Mouse (Mus musculus) embryonic facial prominence, embryonic 13.5 days (tissue): ENCODE measurements around the gene Adk. TPM values are rescaled to one million over a fixed set of nuclear protein-coding genes. Genes with fewer than 3 reads are reported as not detected.

ENCODE experiments used
- ATAC-seq: fragments of 200-750 bp; cut with Nextera tagmentation; 2 replicates; pipeline ENCODE4 v1.8.0; 2017; ENCODE audit warnings: low read depth; ENCODE audit not compliant: insufficient number of reproducible peaks, insufficient read depth, low FRiP score, low TSS enrichment
- H3K27ac ChIP-seq: fragments of 300-500 bp; sonication (generic); 2 replicates; pipeline ENCODE4 v1.5.1; 2015; ENCODE audit warnings: moderate library complexity, mild to moderate bottlenecking, inconsistent platforms
- H3K27me3 ChIP-seq: fragments of 300-500 bp; sonication (generic); 2 replicates; pipeline ENCODE4 v1.6.1; 2015; ENCODE audit warnings: mild to moderate bottlenecking, inconsistent platforms
- H3K36me3 ChIP-seq: fragments of 300-500 bp; sonication (generic); 2 replicates; pipeline ENCODE4 v1.6.1; 2015; ENCODE audit warnings: mild to moderate bottlenecking, inconsistent platforms
- H3K4me1 ChIP-seq: fragments of 300-500 bp; sonication (generic); 2 replicates; pipeline ENCODE4 v1.6.1; 2015; ENCODE audit warnings: inconsistent platforms
- H3K4me2 ChIP-seq: fragments of 300-500 bp; sonication (generic); 2 replicates; pipeline ENCODE4 v1.6.1; 2015; ENCODE audit warnings: moderate library complexity, mild to moderate bottlenecking, inconsistent platforms
- H3K4me3 ChIP-seq: fragments of 300-500 bp; sonication (generic); 2 replicates; pipeline ENCODE4 v1.5.1; 2015; ENCODE audit warnings: mild to moderate bottlenecking, inconsistent platforms
- H3K9ac ChIP-seq: fragments of 300-500 bp; sonication (generic); 2 replicates; pipeline ENCODE4 v1.6.1; 2015; ENCODE audit warnings: mild to moderate bottlenecking, inconsistent platforms
- H3K9me3 ChIP-seq: fragments of 300-500 bp; sonication (generic); 2 replicates; pipeline ENCODE4 v1.6.1; 2016; ENCODE audit warnings: inconsistent platforms
- WGBS: fragments of 180-500 bp; shearing (Covaris S2); methylation state at CpG from one replicate; pipeline ENCODE4 v1.1.7; 2015; ENCODE audit warnings: mixed read lengths; 5-methylcytosine and 5-hydroxymethylcytosine counted together
- polyA plus RNA-seq: library from polyadenylated mRNA; unstranded; fragments of >200 nt; fragmentation: Nextera tagmentation; extraction: Ambion mirVana; gene quantifications from 2 replicates; pipeline ENCODE4 v1.2.1, GENCODE M21; 2015

Adk gene
- polyA plus RNA-seq, 1 experiment from 2014 or later: 168 TPM

DNA sequence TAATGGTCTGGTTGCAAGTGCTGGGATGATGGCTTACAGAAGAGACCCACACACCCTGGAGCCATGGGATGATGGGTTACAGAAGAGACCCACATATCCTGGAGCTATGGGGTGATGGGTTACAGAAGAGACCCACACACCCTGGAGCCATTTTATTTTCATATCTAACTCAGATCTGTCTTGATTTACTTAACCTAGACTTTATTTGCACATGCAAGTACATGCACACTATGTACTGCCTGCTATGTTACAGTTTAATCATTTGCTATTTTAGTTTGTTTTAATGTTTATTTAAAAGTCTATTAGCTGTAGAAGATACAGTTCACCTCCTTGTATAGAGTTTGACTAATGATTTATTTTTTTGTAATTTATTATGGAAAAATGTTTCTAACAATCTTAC, 52.7 kb downstream of the Adk start:
- Histone ChIP-seq H3K4me1 (0 out of 2 replicates have a peak, but pooled peaks cover 5% of the 10 kb centered on the region), H3K27me3 (no peaks in the 10 kb centered on the region), H3K27ac (no peak overlapping the region), H3K4me2 (no peak overlapping the region), H3K36me3 (0 out of 2 replicates have a peak, but pooled peaks cover 3% of the 10 kb centered on the region), H3K9ac (no peak overlapping the region), H3K4me3 (no peak overlapping the region), H3K9me3 (no peaks in the 10 kb centered on the region)
- no peak for ATAC-seq

DNA sequence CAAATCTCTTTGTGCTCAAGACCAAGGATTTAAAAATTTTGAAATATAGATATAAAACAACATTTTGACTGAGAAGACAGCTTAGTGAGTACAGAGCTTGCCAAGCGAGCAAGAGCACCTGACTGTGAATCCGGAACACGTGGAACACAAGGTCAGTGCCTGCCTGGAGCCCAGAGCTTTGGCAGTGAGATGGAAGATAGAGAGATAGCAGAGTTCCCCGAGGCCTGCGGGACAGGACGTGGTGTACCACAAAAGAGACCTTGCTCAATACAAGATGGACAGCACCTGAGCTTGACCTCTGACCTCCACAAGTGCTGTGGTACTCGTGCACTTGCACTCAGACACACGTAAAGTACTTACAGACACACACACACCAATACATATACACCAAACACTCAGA, 54.2 kb downstream of the Adk start:
- H3K36me3 ChIP-seq: 0 out of 2 replicates have a peak, but pooled peaks cover 3% of the 10 kb centered on the region
- H3K9ac ChIP-seq: no peak overlapping the region
- ATAC-seq: no peak
- no peaks in the 10 kb centered on the region for H3K27me3 ChIP-seq
- H3K4me2 ChIP-seq: no peak overlapping the region
- H3K4me1 ChIP-seq: no peaks in the 10 kb centered on the region
- no peak overlapping the region for H3K4me3 ChIP-seq
- no peaks in the 10 kb centered on the region for H3K9me3 ChIP-seq
- 85% methylated on average over 8 of the region's 8 CpGs for WGBS
- no peak overlapping the region for H3K27ac ChIP-seq

DNA sequence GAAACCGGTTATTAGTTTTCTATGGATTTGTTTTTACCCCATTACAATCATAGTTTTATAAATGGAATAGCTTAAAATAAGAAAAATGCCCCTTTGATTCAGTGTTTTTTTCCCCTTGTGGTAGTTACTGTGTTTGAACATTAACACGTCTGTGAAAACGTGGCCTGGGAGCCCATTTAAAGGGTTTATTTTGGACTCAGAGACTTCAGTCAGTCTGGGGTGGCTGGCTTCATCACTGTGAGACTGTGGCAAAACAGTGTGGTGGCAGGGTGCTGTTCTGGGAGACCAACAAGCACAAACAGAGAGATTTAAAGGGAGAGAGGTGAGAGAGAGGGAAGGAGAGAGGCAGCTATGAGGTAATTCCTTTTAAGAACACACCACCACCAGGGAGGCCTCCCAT, 55.2 kb downstream of the Adk start:
- H3K27ac ChIP-seq: no peak overlapping the region
- no peak overlapping the region for H3K4me3 ChIP-seq
- H3K4me2 ChIP-seq: no peak overlapping the region
- H3K9ac ChIP-seq: no peak overlapping the region
- no peak for ATAC-seq
- 0 out of 2 replicates have a peak, but pooled peaks cover 3% of the 10 kb centered on the region for H3K36me3 ChIP-seq
- H3K4me1 ChIP-seq: no peaks in the 10 kb centered on the region
- 81% methylated on average over 3 of the region's 3 CpGs for WGBS
- no peaks in the 10 kb centered on the region for H3K9me3 ChIP-seq
- no peaks in the 10 kb centered on the region for H3K27me3 ChIP-seq

DNA sequence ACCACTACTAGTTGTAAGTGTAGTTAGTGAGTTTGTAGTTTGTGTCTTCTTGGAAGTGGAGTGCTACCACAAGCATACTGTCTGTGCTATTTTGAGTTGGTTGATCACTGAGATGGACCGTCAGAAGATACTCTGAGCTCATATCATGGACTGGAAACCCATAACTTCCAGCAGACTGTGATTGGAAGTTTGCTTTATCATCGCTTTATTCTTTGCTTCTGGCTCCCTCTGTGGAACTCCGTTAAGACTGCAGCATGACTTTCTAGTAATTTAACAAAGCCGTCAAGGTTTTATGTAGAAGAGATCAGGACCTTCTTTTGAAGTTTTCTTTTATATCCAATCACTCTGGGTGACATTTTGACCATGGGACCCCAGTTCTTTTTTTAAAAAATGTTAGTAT, 58.1 kb downstream of the Adk start:
- H3K4me1 ChIP-seq: no peaks in the 10 kb centered on the region
- ATAC-seq: no peak
- H3K36me3 ChIP-seq: 0 out of 2 replicates have a peak, but pooled peaks cover 3% of the 10 kb centered on the region
- H3K4me3 ChIP-seq: no peak overlapping the region
- H3K9ac ChIP-seq: no peak overlapping the region
- no peak overlapping the region for H3K4me2 ChIP-seq
- no peak overlapping the region for H3K27ac ChIP-seq
- H3K27me3 ChIP-seq: no peaks in the 10 kb centered on the region
- 82% methylated on average over 4 of the region's 4 CpGs for WGBS
- H3K9me3 ChIP-seq: no peaks in the 10 kb centered on the region

DNA sequence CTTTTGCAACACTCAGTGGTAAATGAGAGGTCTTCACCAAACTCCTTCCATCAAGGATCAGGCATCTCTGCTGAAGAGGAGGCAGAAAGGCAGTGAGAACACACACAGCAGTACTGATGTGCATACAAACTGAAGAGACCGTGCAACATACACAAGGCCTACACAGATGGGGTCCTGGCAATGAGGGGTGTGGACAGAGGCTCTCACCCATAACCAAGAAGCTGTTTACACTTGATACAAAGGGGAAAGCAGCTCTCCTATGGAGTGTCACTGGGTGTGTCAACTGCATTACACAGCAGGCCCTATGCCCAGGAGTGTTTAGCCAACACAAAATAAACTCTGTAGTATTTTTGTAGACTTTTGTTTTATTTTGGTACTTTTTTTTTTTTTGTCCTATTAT, 59.1 kb downstream of the Adk start:
- no peak overlapping the region for H3K4me3 ChIP-seq
- no peak for ATAC-seq
- H3K4me1 ChIP-seq: no peaks in the 10 kb centered on the region
- 94% methylated on average over 1 of the region's 1 CpGs for WGBS
- no peak overlapping the region for H3K9ac ChIP-seq
- 0 out of 2 replicates have a peak, but pooled peaks cover 2% of the 10 kb centered on the region for H3K36me3 ChIP-seq
- no peak overlapping the region for H3K4me2 ChIP-seq
- no peak overlapping the region for H3K27ac ChIP-seq
- H3K27me3 ChIP-seq: no peaks in the 10 kb centered on the region
- H3K9me3 ChIP-seq: no peaks in the 10 kb centered on the region

DNA sequence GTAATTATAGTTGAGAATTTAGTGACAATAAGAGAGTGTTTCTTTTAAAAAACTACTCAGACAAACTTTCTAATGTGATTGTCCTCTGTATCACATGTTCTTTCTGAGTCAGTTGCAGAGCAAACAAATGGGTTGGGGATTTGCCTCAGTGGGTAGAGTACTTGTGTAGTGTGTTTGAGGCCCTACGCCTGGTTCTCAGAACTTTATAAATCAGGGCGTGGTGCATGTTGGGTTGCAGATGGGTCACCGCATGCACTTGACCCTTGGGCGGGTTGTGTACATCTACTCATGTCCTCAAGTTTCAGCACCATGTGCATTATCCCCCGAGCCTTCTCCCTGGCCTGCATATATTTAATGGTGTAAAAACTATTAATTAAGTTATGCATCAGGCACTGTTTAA, 59.8 kb downstream of the Adk start:
- no peaks in the 10 kb centered on the region for H3K4me1 ChIP-seq

DNA sequence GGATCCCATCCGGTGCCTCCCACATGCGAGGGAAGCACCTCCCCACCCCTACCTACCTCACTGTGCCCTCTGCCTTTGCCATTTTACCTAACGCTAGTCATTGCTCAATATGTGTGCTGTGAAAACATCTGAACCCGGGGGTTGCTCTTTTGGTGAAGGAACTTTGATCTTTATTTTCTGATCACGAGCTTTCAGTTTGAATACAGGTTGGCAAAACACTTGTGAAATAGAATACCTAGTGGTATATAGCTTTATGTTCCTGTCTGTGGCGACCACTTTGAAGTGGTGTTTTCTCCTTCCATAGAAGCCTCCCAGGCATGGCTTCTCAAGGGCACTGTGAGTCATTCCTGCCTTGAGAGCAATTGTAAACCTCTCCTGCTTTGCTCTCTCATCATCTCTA, 60.4 kb downstream of the Adk start:
- ATAC-seq: no peak

More for the DNA sequence above, 59.8 kb downstream of the Adk start:
- no peak overlapping the region for H3K4me2 ChIP-seq
- no peak overlapping the region for H3K9ac ChIP-seq
- ATAC-seq: no peak
- no peak overlapping the region for H3K27ac ChIP-seq
- no peaks in the 10 kb centered on the region for H3K9me3 ChIP-seq
- no peaks in the 10 kb centered on the region for H3K36me3 ChIP-seq
- WGBS: 78% methylated on average over 5 of the region's 5 CpGs
- no peaks in the 10 kb centered on the region for H3K27me3 ChIP-seq
- no peak overlapping the region for H3K4me3 ChIP-seq

DNA sequence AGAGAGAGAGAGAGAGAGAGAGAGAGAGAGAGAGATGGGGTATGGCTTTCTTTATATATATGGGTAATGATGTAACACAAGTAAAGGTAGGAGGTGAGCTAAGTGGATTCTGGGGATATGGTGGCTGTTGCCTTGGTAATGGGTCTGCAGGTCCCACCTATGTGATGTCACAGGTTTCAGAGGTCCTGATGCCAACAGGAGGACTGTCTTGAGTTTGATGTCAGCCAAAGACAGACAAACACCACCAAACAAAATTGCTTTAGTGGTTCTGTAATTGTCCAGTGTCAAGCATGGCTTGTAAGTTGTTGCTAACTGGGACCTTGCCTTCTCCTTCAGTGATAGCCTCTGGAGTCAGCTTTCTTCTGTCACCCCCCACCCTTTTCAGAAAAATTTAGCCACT, 62.0 kb downstream of the Adk start:
- no peak overlapping the region for H3K4me2 ChIP-seq
- no peak overlapping the region for H3K27ac ChIP-seq
- H3K4me3 ChIP-seq: no peak overlapping the region
- no peak overlapping the region for H3K9ac ChIP-seq
- no peaks in the 10 kb centered on the region for H3K4me1 ChIP-seq
- no peaks in the 10 kb centered on the region for H3K27me3 ChIP-seq
- H3K9me3 ChIP-seq: no peaks in the 10 kb centered on the region
- H3K36me3 ChIP-seq: no peaks in the 10 kb centered on the region
- ATAC-seq: no peak

More for the DNA sequence above, 60.4 kb downstream of the Adk start:
- 79% methylated on average over 6 of the region's 6 CpGs for WGBS
- H3K27ac ChIP-seq: no peak overlapping the region
- H3K4me2 ChIP-seq: no peak overlapping the region
- no peaks in the 10 kb centered on the region for H3K36me3 ChIP-seq
- H3K4me3 ChIP-seq: no peak overlapping the region
- H3K9me3 ChIP-seq: no peaks in the 10 kb centered on the region
- H3K4me1 ChIP-seq: no peaks in the 10 kb centered on the region
- H3K27me3 ChIP-seq: no peaks in the 10 kb centered on the region
- H3K9ac ChIP-seq: no peak overlapping the region

DNA sequence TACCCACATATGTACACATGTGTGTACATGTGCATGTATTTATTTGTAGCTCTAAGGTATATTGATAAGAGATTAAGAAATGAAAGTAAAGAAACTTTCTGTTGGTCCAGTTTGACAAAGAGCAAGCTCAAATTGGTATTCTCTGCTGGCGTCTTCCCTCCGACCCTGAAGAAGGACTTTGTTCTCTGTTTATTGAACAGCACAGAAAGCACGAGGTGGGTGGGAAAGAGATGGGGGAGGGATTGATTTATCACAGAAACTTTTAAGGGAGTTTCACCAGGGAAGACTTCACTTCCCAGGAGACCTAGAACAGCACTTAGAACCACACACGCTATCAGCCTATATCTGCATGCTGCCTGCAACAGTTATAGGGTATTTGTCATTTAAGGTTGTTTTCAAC, 62.9 kb downstream of the Adk start:
- H3K4me2 ChIP-seq: no peak overlapping the region
- WGBS: 64% methylated on average over 4 of the region's 4 CpGs
- H3K36me3 ChIP-seq: no peaks in the 10 kb centered on the region
- no peak for ATAC-seq
- no peak overlapping the region for H3K4me3 ChIP-seq
- no peaks in the 10 kb centered on the region for H3K4me1 ChIP-seq
- no peak overlapping the region for H3K9ac ChIP-seq
- no peaks in the 10 kb centered on the region for H3K9me3 ChIP-seq
- no peak overlapping the region for H3K27ac ChIP-seq
- H3K27me3 ChIP-seq: no peaks in the 10 kb centered on the region

DNA sequence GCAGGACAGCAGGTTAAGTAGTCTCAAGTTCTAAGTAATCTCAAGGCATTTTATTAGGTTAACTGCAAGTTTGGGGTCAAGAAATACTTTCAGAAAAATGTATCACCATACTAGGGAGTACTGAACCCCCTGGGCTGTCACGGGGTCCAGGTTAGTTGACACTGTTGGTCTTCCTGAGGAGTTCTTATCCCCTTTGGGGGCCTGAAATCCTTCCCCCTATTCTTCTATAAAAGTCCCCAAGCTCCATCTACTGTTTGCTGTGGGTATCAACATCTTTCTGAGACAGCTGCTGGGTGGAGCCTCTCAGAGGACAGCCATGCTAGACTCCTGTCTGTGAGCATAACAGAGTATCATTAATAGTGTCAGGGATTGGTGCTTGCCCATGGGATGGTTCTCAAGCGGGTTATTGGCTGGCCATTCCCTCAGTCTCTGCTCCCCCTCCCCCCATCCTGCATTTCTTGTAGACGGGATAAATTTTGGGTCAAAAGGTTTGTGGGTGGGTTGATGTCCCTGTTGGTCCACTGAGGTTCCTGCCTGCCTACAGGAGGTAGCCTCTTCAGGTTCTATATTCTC, 63.6 kb downstream of the Adk start:
- Histone ChIP-seq H3K9ac (no peak overlapping the region), H3K4me3 (no peak overlapping the region), H3K4me2 (no peak overlapping the region), H3K36me3 (no peaks in the 10 kb centered on the region), H3K27ac (no peak overlapping the region), H3K4me1 (no peaks in the 10 kb centered on the region), H3K27me3 (no peaks in the 10 kb centered on the region), H3K9me3 (no peaks in the 10 kb centered on the region)
- 45% methylated on average over 3 of the region's 3 CpGs for WGBS
- no peak for ATAC-seq

DNA sequence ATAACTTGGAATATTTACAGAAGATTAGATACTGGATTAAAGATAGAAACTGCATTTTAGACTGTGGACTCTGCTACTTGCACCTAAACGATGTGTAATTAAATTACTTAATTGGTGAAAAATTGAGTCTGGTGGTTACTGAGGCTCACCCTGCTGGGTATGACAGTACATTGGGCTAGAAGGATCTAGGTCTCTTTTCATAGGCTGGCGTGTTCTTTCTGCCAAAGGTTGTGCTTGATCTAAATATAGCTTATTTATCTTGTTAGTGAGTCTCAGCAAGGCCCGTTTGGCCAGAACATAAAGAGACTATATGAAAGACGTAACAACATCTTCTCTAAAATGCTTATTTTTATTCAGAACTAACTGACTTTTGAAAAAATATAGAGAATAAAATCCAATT, 65.7 kb downstream of the Adk start:
- Histone ChIP-seq H3K4me2 (no peak overlapping the region), H3K27ac (no peak overlapping the region), H3K9ac (no peak overlapping the region), H3K4me1 (no peaks in the 10 kb centered on the region), H3K36me3 (no peaks in the 10 kb centered on the region), H3K4me3 (no peak overlapping the region), H3K9me3 (no peaks in the 10 kb centered on the region), H3K27me3 (no peaks in the 10 kb centered on the region)
- 68% methylated on average over 4 of the region's 4 CpGs for WGBS
- ATAC-seq: no peak

DNA sequence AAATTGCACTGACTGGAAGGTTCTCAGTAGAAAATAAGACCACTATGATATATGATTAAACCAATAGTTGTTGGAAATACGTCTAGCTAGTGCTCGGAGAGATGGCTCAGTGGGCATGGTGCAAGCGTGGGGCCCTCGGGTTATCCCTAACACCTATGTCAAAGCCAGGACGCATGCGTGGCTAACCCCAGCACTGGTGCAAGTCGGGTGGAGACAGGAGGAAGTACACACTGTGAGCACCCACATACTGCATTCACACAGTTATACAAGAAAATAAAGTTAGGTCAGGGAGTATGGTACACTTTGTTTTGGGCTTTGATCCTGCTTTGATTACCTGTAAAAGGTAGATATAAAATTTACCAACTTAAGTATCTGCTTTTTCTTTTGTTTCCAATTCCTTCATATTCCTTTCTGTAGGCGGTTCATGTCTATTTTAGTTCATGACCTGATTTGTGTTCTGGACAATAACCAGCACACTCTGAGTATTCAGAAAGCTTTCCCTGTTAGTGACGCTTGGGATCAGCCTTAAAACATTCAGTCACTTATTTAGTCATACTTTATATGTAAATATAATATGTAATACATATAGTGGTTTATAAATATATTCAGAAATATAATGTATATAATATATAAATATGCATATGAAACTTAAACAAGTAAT, 67.4 kb downstream of the Adk start:
- Histone ChIP-seq H3K4me3 (no peak overlapping the region), H3K27me3 (no peaks in the 10 kb centered on the region), H3K4me2 (no peak overlapping the region), H3K27ac (no peak overlapping the region), H3K4me1 (no peaks in the 10 kb centered on the region), H3K9me3 (no peaks in the 10 kb centered on the region), H3K9ac (no peak overlapping the region), H3K36me3 (peaks cover 3% of the 10 kb centered on the region; the same call in 1 of the 2 replicates)
- 82% methylated on average over 9 of the region's 9 CpGs for WGBS
- no peak for ATAC-seq
